Mouse (Mus musculus) embryonic stem cell, embryonic (primary cell): ENCODE data around the gene Commd8.

ENCODE experiments used
- CTCF ChIA-PET, 4 experiments: fragments of 300-600 bp in 2 of 4; fragments of 350-600 bp in 2 of 4; sonication (Branson Sonifier 250); formaldehyde crosslinking; loops; one replicate each; lab custom pipeline; 2022; ENCODE audit warnings: inconsistent platforms in 2 of 4; lab: Charles Lee
- POLR2A ChIA-PET, 4 experiments: fragments of 300-600 bp in 2 of 4; fragments of 350-600 bp in 2 of 4; sonication (Branson Sonifier 250); formaldehyde crosslinking; loops; one replicate each; lab custom pipeline; 2022; ENCODE audit warnings: antibody characterized with exemption in 4 of 4, inconsistent platforms in 1 of 4; lab: Charles Lee

The Commd8 gene

GRCm38 (mm10) chr5:72167594-72168284, at the start of gene Commd8:
TSS of gene Commd8 (minus strand) at chr5:72168189.
- CTCF ChIA-PET = interaction anchor here in 1 of 4 experiments (0.6 to 0.9 kb wide), 2 partner anchors 12 to 555 kb away, joined by 4 read pairs; no protein-coding TSS in a partner anchor
- POLR2A ChIA-PET = interaction anchor here in 3 of 4 experiments (0.6 to 3.3 kb wide), 19 partner anchors 9 to 708 kb away, joined by 3 to 11 read pairs (median 4); partner anchors contain the start of gene Nfxl1 (in 1 of the 3)

- CTCF ChIA-PET = no interaction called here
Measured at GRCm38 (mm10) chr5:72211741-72212140, 43.8 kb upstream of the Commd8 start.

GRCm38 (mm10) chr5:72210812-72211139, 42.8 kb upstream of the Commd8 start:
- ChIA-PET POLR2A (interaction anchor here in 2 of 4 experiments (0.5 to 3.8 kb wide), 4 partner anchors 8 to 64 kb away, joined by 3 to 18 read pairs (median 4); partner anchors contain the start of gene Commd8 (in 1 of the 2)), CTCF (no interaction called here)

More at GRCm38 (mm10) chr5:72211741-72212140, 43.8 kb upstream of the Commd8 start:
- POLR2A ChIA-PET = interaction anchor here in 3 of 4 experiments (1.1 to 3.8 kb wide), 6 partner anchors 8 to 60 kb away, joined by 3 to 19 read pairs (median 6); no protein-coding TSS in a partner anchor

- POLR2A ChIA-PET = interaction anchor here in 1 of 4 experiments (1.4 to 1.9 kb wide), 2 partner anchors 10 to 64 kb away, joined by 3 to 5 read pairs; no protein-coding TSS in a partner anchor
- CTCF ChIA-PET = no interaction called here
Measured at GRCm38 (mm10) chr5:72210123-72210811, 42.3 kb upstream of the Commd8 start.

- ChIA-PET POLR2A (no interaction called here), CTCF (no interaction called here)
Measured at GRCm38 (mm10) chr5:72208515-72208914, 40.5 kb upstream of the Commd8 start.

- ChIA-PET POLR2A (interaction anchor here in 1 of 4 experiments (1.2 kb wide), 1 partner anchor 14 kb away, joined by 4 read pairs; no protein-coding TSS in a partner anchor), CTCF (no interaction called here)
Measured at GRCm38 (mm10) chr5:72205271-72205670, 37.3 kb upstream of the Commd8 start.

- CTCF ChIA-PET = no interaction called here
- POLR2A ChIA-PET = interaction anchor here in 1 of 4 experiments (1.3 to 4.0 kb wide), 3 partner anchors 14 to 75 kb away, joined by 6 to 41 read pairs (median 8); no protein-coding TSS in a partner anchor
Measured at GRCm38 (mm10) chr5:72204507-72204906, 36.5 kb upstream of the Commd8 start.

- ChIA-PET POLR2A (interaction anchor here in 3 of 4 experiments (0.5 to 4.0 kb wide), 34 partner anchors 9 to 710 kb away, joined by 3 to 41 read pairs (median 6); partner anchors contain the start of genes Commd8 (in 2 of the 3), Nfxl1 (in 2 of the 3), Slain2 (in 1 of the 3) and Tec (in 1 of the 3)), CTCF (interaction anchor here in 2 of 4 experiments (0.5 to 1.4 kb wide), 2 partner anchors 28 to 48 kb away, joined by 3 read pairs; no protein-coding TSS in a partner anchor)
Measured at GRCm38 (mm10) chr5:72203734-72204073, 35.7 kb upstream of the Commd8 start.

GRCm38 (mm10) chr5:72203028-72203733, 35.2 kb upstream of the Commd8 start:
- CTCF ChIA-PET = interaction anchor here in 3 of 4 experiments (0.5 to 1.4 kb wide), 7 partner anchors 11 to 47 kb away, joined by 3 to 10 read pairs (median 3); no protein-coding TSS in a partner anchor
- POLR2A ChIA-PET = interaction anchor here (0.5 to 4.0 kb wide), 44 partner anchors 9 to 710 kb away, joined by 3 to 41 read pairs (median 4); partner anchors contain the start of genes Commd8 (in 2 of the 4), Nfxl1 (in 2 of the 4), Slain2 (in 1 of the 4) and Tec (in 1 of the 4)

- CTCF ChIA-PET = interaction anchor here in 3 of 4 experiments (0.6 to 1.0 kb wide), 5 partner anchors 23 to 587 kb away, joined by 3 to 6 read pairs (median 3); no protein-coding TSS in a partner anchor
- POLR2A ChIA-PET = interaction anchor here in 3 of 4 experiments (0.7 to 4.0 kb wide), 21 partner anchors 9 to 1289 kb away, joined by 3 to 41 read pairs (median 6); partner anchors contain the start of gene Commd8 (in 2 of the 3)
Measured at GRCm38 (mm10) chr5:72202016-72202415, 34.0 kb upstream of the Commd8 start.

- ChIA-PET POLR2A (interaction anchor here in 3 of 4 experiments (0.5 to 4.0 kb wide), 13 partner anchors 9 to 1289 kb away, joined by 3 to 41 read pairs (median 4); partner anchors contain the start of gene Commd8 (in 1 of the 3)), CTCF (interaction anchor here in 3 of 4 experiments (0.6 to 0.7 kb wide), 4 partner anchors 22 to 587 kb away, joined by 3 to 6 read pairs (median 3); no protein-coding TSS in a partner anchor)
Measured at GRCm38 (mm10) chr5:72201600-72201999, 33.6 kb upstream of the Commd8 start.

GRCm38 (mm10) chr5:72195442-72195841, 27.5 kb upstream of the Commd8 start:
- CTCF ChIA-PET = no interaction called here
- POLR2A ChIA-PET = interaction anchor here in 1 of 4 experiments (5.1 kb wide), 1 partner anchor 7 kb away, joined by 25 read pairs; no protein-coding TSS in a partner anchor

GRCm38 (mm10) chr5:72191932-72192331, 23.9 kb upstream of the Commd8 start:
- CTCF ChIA-PET = interaction anchor here in 1 of 4 experiments (0.6 kb wide), 1 partner anchor 11 kb away, joined by 6 read pairs; no protein-coding TSS in a partner anchor
- POLR2A ChIA-PET = interaction anchor here in 3 of 4 experiments (0.7 to 5.1 kb wide), 4 partner anchors 10 to 58 kb away, joined by 3 to 25 read pairs (median 6); no protein-coding TSS in a partner anchor

GRCm38 (mm10) chr5:72191154-72191553, 23.2 kb upstream of the Commd8 start:
- POLR2A ChIA-PET = interaction anchor here (0.7 to 5.1 kb wide), 6 partner anchors 10 to 59 kb away, joined by 3 to 25 read pairs (median 4); no protein-coding TSS in a partner anchor

GRCm38 (mm10) chr5:72184437-72185100, 16.6 kb upstream of the Commd8 start:
- ChIA-PET POLR2A (interaction anchor here in 2 of 4 experiments (1.1 to 1.9 kb wide), 2 partner anchors 18 kb away, joined by 3 to 6 read pairs; no protein-coding TSS in a partner anchor), CTCF (no interaction called here)

More at GRCm38 (mm10) chr5:72191154-72191553, 23.2 kb upstream of the Commd8 start:
- CTCF ChIA-PET = no interaction called here

GRCm38 (mm10) chr5:72183929-72184328, 15.9 kb upstream of the Commd8 start:
- POLR2A ChIA-PET = interaction anchor here in 2 of 4 experiments (1.1 to 1.9 kb wide), 2 partner anchors 19 kb away, joined by 3 to 6 read pairs; no protein-coding TSS in a partner anchor
- CTCF ChIA-PET = interaction anchor here in 2 of 4 experiments (1.3 to 2.0 kb wide), 2 partner anchors 11 kb away, joined by 5 to 6 read pairs; no protein-coding TSS in a partner anchor
